In genomic region chr11:61686141-61686540, GRCm38 (mm10) we compare ENCODE assay signal across 16 mouse cellular contexts. TPM values are rescaled to one million over a fixed set of nuclear protein-coding genes. Genes with fewer than 3 reads are reported as not detected.
DNase-seq lines count a peak whose midpoint lies in the region; ATAC-seq lines count a peak whose summit lies in the region.
"Had no signal": no experiment of that assay in that cellular context is flagged by ENCODE, and none has a peak within 500 bp of the region (broad histone marks: within the 10 kb centered on the region; RNA-seq: fewer than 3 reads in every experiment).

No protein-coding gene starts in this region.

- no peaks in the 10 kb centered on the region for H3K36me3 ChIP-seq in intestine, embryonic 15.5 days
- 0 out of 2 replicates have a peak, but pooled peaks cover 6% of the 10 kb centered on the region for H3K36me3 ChIP-seq in liver, embryonic 15.5 days (replicated peaks)
- H3K36me3 ChIP-seq: embryonic facial prominence, embryonic 13.5 days had no signal

- H3K4me3 ChIP-seq in intestine, embryonic 15.5 days (replicated peaks), result no peak overlapping the region; the same call in 1 of the 2 replicates
- peak overlapping the region; percentile 69 for H3K4me3 ChIP-seq in liver, embryonic 15.5 days (replicated peaks)
- H3K4me3 ChIP-seq: embryonic facial prominence, embryonic 13.5 days; forebrain, embryonic 13.5 days; layer of hippocampus, adult 2 months had no signal

- H3K27ac ChIP-seq in intestine, embryonic 15.5 days, result no peak overlapping the region
- H3K27ac ChIP-seq in liver, embryonic 15.5 days (replicated peaks), result peak overlapping the region; percentile 84
- H3K27ac ChIP-seq: embryonic facial prominence, embryonic 13.5 days; forebrain, embryonic 13.5 days; hindbrain, postnatal 0 days; layer of hippocampus, adult 2 months had no signal

- peak; percentile 33 for DNase-seq in kidney, adult 18-20 months
- no peak for DNase-seq in kidney, postnatal 10 days
- DNase-seq in cerebellum, adult 11 months, result no peak
- DNase-seq in urinary bladder, adult 18-20 months (ENCODE audit: low spot score in 2 of 2), result no peak
- DNase-seq in kidney, adult 9 months, result no peak
- DNase-seq: adrenal gland, postnatal 14 days; lung, postnatal 4 days had no signal

- no peak for ATAC-seq in intestine, embryonic 15.5 days
- ATAC-seq in liver, embryonic 15.5 days (ENCODE audit: insufficient read depth), result peak; percentile 76
- ATAC-seq: CD4-positive, CD25-positive, alpha-beta regulatory T cell, adult 4 months; forebrain, embryonic 13.5 days; hindbrain, postnatal 0 days; midbrain, embryonic 16.5 days had no signal

- H3K9ac ChIP-seq in intestine, embryonic 15.5 days, result no peak overlapping the region
- H3K9ac ChIP-seq in liver, embryonic 15.5 days, result peak overlapping the region; percentile 75
- H3K9ac ChIP-seq: embryonic facial prominence, embryonic 13.5 days; forebrain, embryonic 13.5 days had no signal

- H3K4me1 ChIP-seq in intestine, embryonic 15.5 days (replicated peaks), result peaks cover 27% of the 10 kb centered on the region
- peaks cover 68% of the 10 kb centered on the region for H3K4me1 ChIP-seq in liver, embryonic 15.5 days (replicated peaks)

- WGBS in intestine, embryonic 15.5 days, result 37% methylated on average over 2 of the region's 2 CpGs
- 12% methylated on average over 2 of the region's 2 CpGs for WGBS in liver, embryonic 15.5 days (ENCODE audit: insufficient replicate concordance)

- peak overlapping the region; percentile 78 for H3K4me2 ChIP-seq in intestine, embryonic 15.5 days (replicated peaks)
- H3K4me2 ChIP-seq in liver, embryonic 15.5 days, result peak overlapping the region; percentile 94
- H3K4me2 ChIP-seq: forebrain, embryonic 13.5 days had no signal

- peaks cover 19% of the 10 kb centered on the region for H3K27me3 ChIP-seq in intestine, embryonic 15.5 days (replicated peaks)
- H3K27me3 ChIP-seq in liver, embryonic 15.5 days, result peaks cover 33% of the 10 kb centered on the region

- no peaks in the 10 kb centered on the region for H3K9me3 ChIP-seq in intestine, embryonic 15.5 days
- no peaks in the 10 kb centered on the region for H3K9me3 ChIP-seq in liver, embryonic 15.5 days (replicated peaks)
- H3K9me3 ChIP-seq: embryonic facial prominence, embryonic 13.5 days; forebrain, embryonic 13.5 days had no signal

RNA-seq across cellular contexts. Expression of gene Fam83g, which starts 2.2 kb away (rescaled TPM):
- 7.4 and 7.9 TPM in 2 replicates for polyA plus RNA-seq in intestine, embryonic 15.5 days (2015; fragmentation: Nextera tagmentation; extraction: Ambion mirVana)
- polyA plus RNA-seq in liver, embryonic 15.5 days (2015; fragmentation: Nextera tagmentation; extraction: Ambion mirVana), result 6.6 and 9.0 TPM in 2 replicates

RNA-seq across cellular contexts. Expression of gene Grap, which starts 33.1 kb away (rescaled TPM):
- polyA plus RNA-seq in intestine, embryonic 15.5 days (2015; fragmentation: Nextera tagmentation; extraction: Ambion mirVana), result 7.1 and 7.6 TPM in 2 replicates
- 4.3 and 5.6 TPM in 2 replicates for polyA plus RNA-seq in liver, embryonic 15.5 days (2015; fragmentation: Nextera tagmentation; extraction: Ambion mirVana)

RNA-seq across cellular contexts. Expression of gene Slc5a10, which starts 34.5 kb away (rescaled TPM):
- 0.13 TPM in 1 of 2 replicates, not detected in the other for polyA plus RNA-seq in intestine, embryonic 15.5 days (2015; fragmentation: Nextera tagmentation; extraction: Ambion mirVana)
- not detected in 2 replicates for polyA plus RNA-seq in liver, embryonic 15.5 days (2015; fragmentation: Nextera tagmentation; extraction: Ambion mirVana)
- polyA plus RNA-seq: CD4-positive, CD25-positive, alpha-beta regulatory T cell, adult 4 months; embryonic facial prominence, embryonic 13.5 days; forebrain, embryonic 13.5 days; liver, adult 2 months; midbrain, embryonic 16.5 days had no signal
